Mouse (Mus musculus): ENCODE measurements around the gene Prr18. TPM values are rescaled to one million over a fixed set of nuclear protein-coding genes. Genes with fewer than 3 reads are reported as not detected.

Prr18 gene
- total and polyA plus RNA-seq, 2 experiments from 2014 or later = 15.6 to 24.0 TPM

GRCm38 (mm10) chr17:8299524-8299923 lies 37.7 kb upstream of the Prr18 start:
- Histone ChIP-seq H3K9ac (no peak overlapping the region), H3K4me2 (ENCODE audit: low read depth) (no peak overlapping the region), H3K4me1 (ENCODE audit: insufficient read depth) (no peaks in the 10 kb centered on the region), H3K9me3 (ENCODE audit: low read length) (no peaks in the 10 kb centered on the region), H3K27ac (ENCODE audit: low read depth, low read length) (no peak overlapping the region), H3K4me3 (ENCODE audit: low read depth, low read length) (no peak overlapping the region), H3K27me3 (ENCODE audit: insufficient read depth, low read length) (no peaks in the 10 kb centered on the region), H3K36me3 (ENCODE audit: insufficient read depth) (peaks cover 17% of the 10 kb centered on the region; the same call in 1 of the 2 replicates)
- no peak for ATAC-seq
- no peak for DNase-seq
- TF ChIP-seq CTCF (IDR thresholded peaks at IDR 0.05; ENCODE audit: low read depth) = no peak

- Histone ChIP-seq H3K9me3 (ENCODE audit: low read length) (no peaks in the 10 kb centered on the region), H3K9ac (no peak overlapping the region), H3K27me3 (ENCODE audit: insufficient read depth, low read length) (no peaks in the 10 kb centered on the region), H3K27ac (ENCODE audit: low read depth, low read length) (no peak overlapping the region), H3K4me2 (ENCODE audit: low read depth) (no peak overlapping the region), H3K4me3 (ENCODE audit: low read depth, low read length) (no peak overlapping the region), H3K36me3 (ENCODE audit: insufficient read depth) (peaks cover 12% of the 10 kb centered on the region; the same call in 1 of the 2 replicates), H3K4me1 (ENCODE audit: insufficient read depth) (no peaks in the 10 kb centered on the region)
- ATAC-seq (no peak), DNase-seq (no peak)
- TF ChIP-seq CTCF (IDR thresholded peaks at IDR 0.05; ENCODE audit: low read depth) = no peak
- 75% methylated on average over 4 of the region's 4 CpGs for whole genome bisulfite sequencing
These were observed 35.7 kb upstream of the Prr18 start for GRCm38 (mm10) chr17:8301515-8301914.

- Histone ChIP-seq H3K4me3 (ENCODE audit: low read depth, low read length) (no peak overlapping the region), H3K9me3 (ENCODE audit: low read length) (no peaks in the 10 kb centered on the region), H3K36me3 (ENCODE audit: insufficient read depth) (peaks cover 8% of the 10 kb centered on the region; the same call in 1 of the 2 replicates), H3K4me2 (ENCODE audit: low read depth) (no peak overlapping the region), H3K27ac (ENCODE audit: low read depth, low read length) (no peak overlapping the region), H3K9ac (no peak overlapping the region), H3K4me1 (ENCODE audit: insufficient read depth) (no peaks in the 10 kb centered on the region), H3K27me3 (ENCODE audit: insufficient read depth, low read length) (no peaks in the 10 kb centered on the region)
- WGBS = 75% methylated on average over 7 of the region's 7 CpGs
- no peak for ATAC-seq
- TF ChIP-seq CTCF (IDR thresholded peaks at IDR 0.05; ENCODE audit: low read depth) = no peak
- no peak for DNase-seq
These were observed 34.4 kb upstream of the Prr18 start for GRCm38 (mm10) chr17:8302772-8303438.

GRCm38 (mm10) chr17:8303671-8304070 lies 33.6 kb upstream of the Prr18 start:
- Histone ChIP-seq H3K36me3 (ENCODE audit: insufficient read depth) (peaks cover under 1% of the 10 kb centered on the region; the same call in 1 of the 2 replicates), H3K4me3 (ENCODE audit: low read depth, low read length) (no peak overlapping the region), H3K9me3 (ENCODE audit: low read length) (no peaks in the 10 kb centered on the region), H3K4me2 (ENCODE audit: low read depth) (no peak overlapping the region), H3K4me1 (ENCODE audit: insufficient read depth) (no peaks in the 10 kb centered on the region), H3K27me3 (ENCODE audit: insufficient read depth, low read length) (no peaks in the 10 kb centered on the region), H3K9ac (no peak overlapping the region), H3K27ac (ENCODE audit: low read depth, low read length) (no peak overlapping the region)
- DNase-seq (no peak), ATAC-seq (no peak)
- 71% methylated on average over 5 of the region's 5 CpGs for WGBS
- TF ChIP-seq CTCF (IDR thresholded peaks at IDR 0.05; ENCODE audit: low read depth) = no peak

- peak; percentile 26 for TF ChIP-seq CTCF (IDR thresholded peaks at IDR 0.05; ENCODE audit: low read depth)
- DNase-seq = no peak
- Histone ChIP-seq H3K9ac (no peak overlapping the region), H3K36me3 (ENCODE audit: insufficient read depth) (no peaks in the 10 kb centered on the region; the same call in 1 of the 2 replicates), H3K27ac (ENCODE audit: low read depth, low read length) (no peak overlapping the region), H3K9me3 (ENCODE audit: low read length) (no peaks in the 10 kb centered on the region), H3K4me2 (ENCODE audit: low read depth) (no peak overlapping the region), H3K27me3 (ENCODE audit: insufficient read depth, low read length) (no peaks in the 10 kb centered on the region), H3K4me3 (ENCODE audit: low read depth, low read length) (no peak overlapping the region), H3K4me1 (ENCODE audit: insufficient read depth) (0 out of 2 replicates have a peak, but pooled peaks cover 3% of the 10 kb centered on the region)
- no peak for ATAC-seq
- WGBS = 33% methylated on average over 3 of the region's 3 CpGs
These were observed 31.5 kb upstream of the Prr18 start for GRCm38 (mm10) chr17:8305801-8306200.

GRCm38 (mm10) chr17:8310838-8311614 lies 26.2 kb upstream of the Prr18 start, which contains the start of gene Sft2d1:
Gene Sft2d1, plus strand, starts transcription at chr17:8311102.
- H3K9me3 ChIP-seq (ENCODE audit: low read length) = no peaks in the 10 kb centered on the region
- H3K36me3 ChIP-seq (ENCODE audit: insufficient read depth) = no peaks in the 10 kb centered on the region
- DNase-seq (peak; percentile 97), ATAC-seq (peak; percentile 98)
- H3K4me1 ChIP-seq (ENCODE audit: insufficient read depth) = peaks cover 15% of the 10 kb centered on the region
- no peak; the same call in 1 of the 2 replicates for TF ChIP-seq CTCF (IDR thresholded peaks at IDR 0.05; ENCODE audit: low read depth)
- WGBS = under 1% methylated on average over 54 of the region's 54 CpGs
- H3K4me3 ChIP-seq (ENCODE audit: low read depth, low read length) = peak within 1 kb of the TSS; percentile 81
- no peaks in the 10 kb centered on the region for H3K27me3 ChIP-seq (ENCODE audit: insufficient read depth, low read length)
- H3K4me2 ChIP-seq (ENCODE audit: low read depth) = peak within 1 kb of the TSS; percentile 63
- H3K27ac ChIP-seq (ENCODE audit: low read depth, low read length) = peak within 1 kb of the TSS; percentile 77
- H3K9ac ChIP-seq = peak within 1 kb of the TSS; percentile 76

- Histone ChIP-seq H3K27ac (ENCODE audit: low read depth, low read length) (no peak overlapping the region), H3K4me2 (ENCODE audit: low read depth) (peak overlapping the region; percentile 63), H3K9ac (peak overlapping the region; percentile 76), H3K27me3 (ENCODE audit: insufficient read depth, low read length) (no peaks in the 10 kb centered on the region), H3K4me1 (ENCODE audit: insufficient read depth) (peaks cover 15% of the 10 kb centered on the region), H3K36me3 (ENCODE audit: insufficient read depth) (no peaks in the 10 kb centered on the region), H3K4me3 (ENCODE audit: low read depth, low read length) (peak overlapping the region; percentile 81), H3K9me3 (ENCODE audit: low read length) (no peaks in the 10 kb centered on the region)
- 49% methylated on average over 3 of the region's 3 CpGs for WGBS
- DNase-seq (no peak), ATAC-seq (no peak)
- no peak for TF ChIP-seq CTCF (IDR thresholded peaks at IDR 0.05; ENCODE audit: low read depth)
These were observed 25.5 kb upstream of the Prr18 start for GRCm38 (mm10) chr17:8311751-8312150.
